In genomic region chr9:44249181-44250146, GRCm38 (mm10) we compare ENCODE assay signal across 8 mouse cellular contexts. TPM values are rescaled to one million over a fixed set of nuclear protein-coding genes. Genes with fewer than 3 reads are reported as not detected.
DNase-seq lines count a peak whose midpoint lies in the region; ATAC-seq and TF ChIP-seq lines count a peak whose summit lies in the region.

No protein-coding gene starts in this region.

- peak overlapping the region; percentile 61 for H3K9ac ChIP-seq in heart, embryonic 16.5 days (ENCODE audit: low read length)
- H3K9ac ChIP-seq in liver, postnatal 0 days (replicated peaks), result no peak overlapping the region
- 0 out of 2 replicates have a peak overlapping the region, but pooled peaks have one; percentile 12 for H3K9ac ChIP-seq in neural tube, embryonic 13.5 days

- no peak for TF ChIP-seq EP300 in liver, postnatal 0 days (IDR thresholded peaks at IDR 0.05; ENCODE audit: low read depth)

- H3K27ac ChIP-seq in heart, embryonic 16.5 days (ENCODE audit: low read length), result no peak overlapping the region
- H3K27ac ChIP-seq in liver, postnatal 0 days (ENCODE audit: low read depth), result no peak overlapping the region
- H3K27ac ChIP-seq in neural tube, embryonic 13.5 days (replicated peaks), result no peak overlapping the region

- no peaks in the 10 kb centered on the region for H3K36me3 ChIP-seq in C2C12 (ENCODE audit: control insufficient read depth, insufficient read depth)
- no peaks in the 10 kb centered on the region for H3K36me3 ChIP-seq in heart, embryonic 16.5 days (ENCODE audit: control insufficient read depth, insufficient read depth)
- H3K36me3 ChIP-seq in liver, postnatal 0 days (replicated peaks; ENCODE audit: insufficient read depth, low read length), result 0 out of 2 replicates have a peak, but pooled peaks cover 6% of the 10 kb centered on the region
- no peaks in the 10 kb centered on the region for H3K36me3 ChIP-seq in neural tube, embryonic 13.5 days

- peak; percentile 48 for TF ChIP-seq CTCF in C2C12 (IDR thresholded peaks at IDR 0.05; ENCODE audit: control insufficient read depth, insufficient read depth, insufficient read length)
- TF ChIP-seq CTCF in liver, postnatal 0 days (IDR thresholded peaks at IDR 0.05; ENCODE audit: low read depth), result peak; percentile 83

- peak; percentile 63 for ATAC-seq in erythroid progenitor cell, adult 5-6 weeks (replicated peaks; ENCODE audit: low FRiP score, poor library complexity, severe bottlenecking)
- ATAC-seq in heart, embryonic 16.5 days (replicated peaks; ENCODE audit: extremely low read depth, insufficient read depth, low FRiP score), result peak; percentile 87
- peak; percentile 82 for ATAC-seq in liver, postnatal 0 days
- peak; percentile 57 for ATAC-seq in neural tube, embryonic 13.5 days (ENCODE audit: low read depth)

- H3K4me2 ChIP-seq in heart, embryonic 16.5 days (ENCODE audit: low read depth, low read length), result peak overlapping the region; percentile 35; the same call in 1 of the 2 replicates
- no peak overlapping the region for H3K4me2 ChIP-seq in liver, postnatal 0 days (ENCODE audit: low read depth, low read length)
- H3K4me2 ChIP-seq in neural tube, embryonic 13.5 days, result 0 out of 2 replicates have a peak overlapping the region, but pooled peaks have one; percentile 14

- no peak overlapping the region for H3K4me3 ChIP-seq in C2C12 (ENCODE audit: insufficient read depth, poor library complexity, severe bottlenecking)
- 0 out of 2 replicates have a peak overlapping the region, but pooled peaks have one; percentile 1 for H3K4me3 ChIP-seq in heart, embryonic 16.5 days (ENCODE audit: low read length)
- no peak overlapping the region for H3K4me3 ChIP-seq in liver, postnatal 0 days (ENCODE audit: low read depth, low read length)
- H3K4me3 ChIP-seq in neural tube, embryonic 13.5 days, result no peak overlapping the region

- WGBS in heart, embryonic 16.5 days, result 37% methylated on average over 26 of the region's 26 CpGs
- 48% methylated on average over 26 of the region's 26 CpGs for WGBS in liver, postnatal 0 days (ENCODE audit: insufficient replicate concordance)
- 45% methylated on average over 26 of the region's 26 CpGs for WGBS in neural tube, embryonic 13.5 days

- DNase-seq in adrenal gland, adult 18-20 months (ENCODE audit: low spot score in 2 of 2), result peak; percentile 58 to 61
- DNase-seq in kidney, postnatal 14 days, result peak; percentile 85
- DNase-seq in liver, postnatal 0 days, result peak; percentile 71
- DNase-seq in thymus, adult 18-20 months, result peak; percentile 73 to 83

- H3ac ChIP-seq in C2C12 (ENCODE audit: control insufficient read depth, insufficient read length, low read depth), result no peak overlapping the region

- H3K4me1 ChIP-seq in heart, embryonic 16.5 days (ENCODE audit: control insufficient read depth, insufficient read depth, low read length), result peaks cover 2% of the 10 kb centered on the region; the same call in 1 of the 2 replicates
- peaks cover 3% of the 10 kb centered on the region for H3K4me1 ChIP-seq in liver, postnatal 0 days (ENCODE audit: insufficient read depth)
- peaks cover 35% of the 10 kb centered on the region for H3K4me1 ChIP-seq in neural tube, embryonic 13.5 days (replicated peaks)

- H3K9me3 ChIP-seq in heart, embryonic 16.5 days (replicated peaks; ENCODE audit: control insufficient read depth, low read length), result no peaks in the 10 kb centered on the region
- H3K9me3 ChIP-seq in liver, postnatal 0 days (ENCODE audit: low read length), result no peaks in the 10 kb centered on the region
- H3K9me3 ChIP-seq in neural tube, embryonic 13.5 days, result no peaks in the 10 kb centered on the region

- no peaks in the 10 kb centered on the region for H3K79me3 ChIP-seq in C2C12 (ENCODE audit: low read depth)

- no peaks in the 10 kb centered on the region for H3K79me2 ChIP-seq in C2C12 (ENCODE audit: control insufficient read depth, insufficient read depth)

- peaks cover 7% of the 10 kb centered on the region for H3K27me3 ChIP-seq in C2C12 (ENCODE audit: control insufficient read depth, insufficient read depth, insufficient read length)
- H3K27me3 ChIP-seq in heart, embryonic 16.5 days (ENCODE audit: control insufficient read depth, insufficient read depth, low read length), result 0 out of 2 replicates have a peak, but pooled peaks cover 3% of the 10 kb centered on the region
- H3K27me3 ChIP-seq in liver, postnatal 0 days (ENCODE audit: insufficient read depth, low read length), result no peaks in the 10 kb centered on the region
- no peaks in the 10 kb centered on the region for H3K27me3 ChIP-seq in neural tube, embryonic 13.5 days

TF ChIP-seq in C2C12, 6 proteins besides CTCF, POLR2A, EP300 and RAD21:
- TF ChIP-seq MAX (IDR thresholded peaks at IDR 0.05) (no peak), FOSL1 (IDR thresholded peaks at IDR 0.05; ENCODE audit: insufficient read depth, low read length, poor library complexity, severe bottlenecking) (no peak), USF1 (IDR thresholded peaks at IDR 0.05; ENCODE audit: low read depth) (no peak), MYOD1 (IDR thresholded peaks at IDR 0.05; ENCODE audit: control insufficient read depth, insufficient read length, low read depth) (no peak), CEBPB (IDR thresholded peaks at IDR 0.05; ENCODE audit: low read depth) (no peak), MYOG (IDR thresholded peaks at IDR 0.05; ENCODE audit: control insufficient read depth, extremely low read depth, insufficient read length) (no peak)
TF ChIP-seq in C2C12: peak in this region for 0.

RNA-seq across cellular contexts. Expression of gene Pdzd3, which starts 1.8 kb away (rescaled TPM):
- not detected for polyA plus RNA-seq in C2C12 (2012; fragmentation: generic; extraction: Trizol)
- total RNA-seq in adrenal gland, adult 18-20 months (2021), result not detected
- not detected in 2 replicates for total RNA-seq in erythroid progenitor cell, adult 5-6 weeks (2015; ENCODE audit: low replicate concordance)
- total RNA-seq in erythroid progenitor cell, adult 5-6 weeks (2017; ENCODE audit: low replicate concordance), result not detected in 2 replicates
- polyA plus RNA-seq in heart, embryonic 16.5 days (2015; fragmentation: Nextera tagmentation; extraction: Ambion mirVana), result 0.06 and 0.07 TPM in 2 replicates
- polyA plus RNA-seq in liver, postnatal 0 days (2015; fragmentation: Nextera tagmentation; extraction: Ambion mirVana), result 0.08 TPM in 1 of 2 replicates, not detected in the other
- polyA plus RNA-seq in neural tube, embryonic 13.5 days (2015; fragmentation: Nextera tagmentation; extraction: Ambion mirVana), result 0.33 and 0.48 TPM in 2 replicates

RNA-seq across cellular contexts. Expression of gene Ccdc153, which starts 9.0 kb away (rescaled TPM):
- 0.04 TPM for polyA plus RNA-seq in C2C12 (2012; fragmentation: generic; extraction: Trizol)
- total RNA-seq in adrenal gland, adult 18-20 months (2021), result 1 to 10 TPM; 2.8 to 5.3 TPM
- total RNA-seq in erythroid progenitor cell, adult 5-6 weeks (2015; ENCODE audit: low replicate concordance), result not detected in 2 replicates
- total RNA-seq in erythroid progenitor cell, adult 5-6 weeks (2017; ENCODE audit: low replicate concordance), result not detected in 2 replicates
- 0.88 and 2.5 TPM in 2 replicates for polyA plus RNA-seq in heart, embryonic 16.5 days (2015; fragmentation: Nextera tagmentation; extraction: Ambion mirVana)
- polyA plus RNA-seq in liver, postnatal 0 days (2015; fragmentation: Nextera tagmentation; extraction: Ambion mirVana), result not detected in 2 replicates
- polyA plus RNA-seq in neural tube, embryonic 13.5 days (2015; fragmentation: Nextera tagmentation; extraction: Ambion mirVana), result not detected in 2 replicates

RNA-seq across cellular contexts. Expression of gene Cbl, which starts 15.6 kb away (rescaled TPM):
- 8.2 TPM for polyA plus RNA-seq in C2C12 (2012; fragmentation: generic; extraction: Trizol)
- 10 to 100 TPM; 27.9 to 37.1 TPM for total RNA-seq in adrenal gland, adult 18-20 months (2021)
- total RNA-seq in erythroid progenitor cell, adult 5-6 weeks (2015; ENCODE audit: low replicate concordance), result 43.2 TPM in 2 replicates
- total RNA-seq in erythroid progenitor cell, adult 5-6 weeks (2017; ENCODE audit: low replicate concordance), result 16.2 and 21.3 TPM in 2 replicates
- polyA plus RNA-seq in heart, embryonic 16.5 days (2015; fragmentation: Nextera tagmentation; extraction: Ambion mirVana), result 12.6 and 13.0 TPM in 2 replicates
- 3.1 and 4.0 TPM in 2 replicates for polyA plus RNA-seq in liver, postnatal 0 days (2015; fragmentation: Nextera tagmentation; extraction: Ambion mirVana)
- polyA plus RNA-seq in neural tube, embryonic 13.5 days (2015; fragmentation: Nextera tagmentation; extraction: Ambion mirVana), result 20.1 and 21.1 TPM in 2 replicates

RNA-seq across cellular contexts. Expression of gene Nlrx1, which starts 18.9 kb away (rescaled TPM):
- 3.4 TPM for polyA plus RNA-seq in C2C12 (2012; fragmentation: generic; extraction: Trizol)
- 10 to 100 TPM; 14.0 to 17.1 TPM for total RNA-seq in adrenal gland, adult 18-20 months (2021)
- 0.84 and 2.5 TPM in 2 replicates for total RNA-seq in erythroid progenitor cell, adult 5-6 weeks (2015; ENCODE audit: low replicate concordance)
- total RNA-seq in erythroid progenitor cell, adult 5-6 weeks (2017; ENCODE audit: low replicate concordance), result 1.2 and 2.6 TPM in 2 replicates
- 7.3 and 7.9 TPM in 2 replicates for polyA plus RNA-seq in heart, embryonic 16.5 days (2015; fragmentation: Nextera tagmentation; extraction: Ambion mirVana)
- 4.6 and 5.6 TPM in 2 replicates for polyA plus RNA-seq in liver, postnatal 0 days (2015; fragmentation: Nextera tagmentation; extraction: Ambion mirVana)
- 4.5 and 4.7 TPM in 2 replicates for polyA plus RNA-seq in neural tube, embryonic 13.5 days (2015; fragmentation: Nextera tagmentation; extraction: Ambion mirVana)

RNA-seq across cellular contexts. Expression of gene Abcg4, which starts 39.0 kb away (rescaled TPM):
- polyA plus RNA-seq in C2C12 (2012; fragmentation: generic; extraction: Trizol), result 0.21 TPM
- 10 to 100 TPM; 16.1 to 30.7 TPM for total RNA-seq in adrenal gland, adult 18-20 months (2021)
- 314 and 326 TPM in 2 replicates for total RNA-seq in erythroid progenitor cell, adult 5-6 weeks (2015; ENCODE audit: low replicate concordance)
- 111 and 113 TPM in 2 replicates for total RNA-seq in erythroid progenitor cell, adult 5-6 weeks (2017; ENCODE audit: low replicate concordance)
- 1.9 and 2.5 TPM in 2 replicates for polyA plus RNA-seq in heart, embryonic 16.5 days (2015; fragmentation: Nextera tagmentation; extraction: Ambion mirVana)
- polyA plus RNA-seq in liver, postnatal 0 days (2015; fragmentation: Nextera tagmentation; extraction: Ambion mirVana), result 4.2 TPM in 2 replicates
- polyA plus RNA-seq in neural tube, embryonic 13.5 days (2015; fragmentation: Nextera tagmentation; extraction: Ambion mirVana), result 21.1 and 22.5 TPM in 2 replicates
